Mouse (Mus musculus): ENCODE results near the gene Spata18.

GRCm38 (mm10) chr5:73697700-73698099 lies 46.5 kb downstream of the Spata18 start:
- no peak for TF ChIP-seq CTCF (IDR thresholded peaks at IDR 0.05; ENCODE audit: borderline replicate concordance, control insufficient read depth, extremely low read depth, insufficient read depth, low read length, poor library complexity)
- no peak for TF ChIP-seq POLR2A (IDR thresholded peaks at IDR 0.05; ENCODE audit: control insufficient read depth, extremely low read depth, insufficient read depth, low read length, poor library complexity)

All from thymus, adult 2 months (tissue).